ENCODE assay signal across 27 mouse cellular contexts in genomic region chr3:90440756-90441155, GRCm38 (mm10). TPM values are rescaled to one million over a fixed set of nuclear protein-coding genes. Genes with fewer than 3 reads are reported as not detected.
"Had no signal": no experiment of that assay in that cellular context is flagged by ENCODE, and none has a peak within 500 bp of the region (broad histone marks: within the 10 kb centered on the region; RNA-seq: fewer than 3 reads in every experiment).

No protein-coding gene starts in this region.

- ATAC-seq: forebrain, embryonic 13.5 days; forebrain, embryonic 14.5 days; forebrain, embryonic 15.5 days; forebrain, embryonic 16.5 days; forebrain, postnatal 0 days had no signal

- H3K9ac ChIP-seq: embryonic facial prominence, embryonic 12.5 days; embryonic facial prominence, embryonic 13.5 days; embryonic facial prominence, embryonic 15.5 days; forebrain, embryonic 12.5 days; forebrain, embryonic 13.5 days; forebrain, embryonic 15.5 days; forebrain, postnatal 0 days had no signal

- H3K36me3 ChIP-seq: embryonic facial prominence, embryonic 10.5 days; embryonic facial prominence, embryonic 12.5 days; embryonic facial prominence, embryonic 13.5 days; embryonic facial prominence, embryonic 15.5 days; forebrain, embryonic 10.5 days; forebrain, embryonic 12.5 days; forebrain, embryonic 15.5 days had no signal

- H3K4me1 ChIP-seq: forebrain, embryonic 13.5 days; forebrain, embryonic 15.5 days had no signal

- H3K4me3 ChIP-seq: embryonic facial prominence, embryonic 10.5 days; embryonic facial prominence, embryonic 12.5 days; embryonic facial prominence, embryonic 13.5 days; embryonic facial prominence, embryonic 15.5 days; erythroblast, embryonic 14.5 days; forebrain, embryonic 10.5 days; forebrain, embryonic 12.5 days; forebrain, embryonic 13.5 days; forebrain, embryonic 15.5 days; gastrocnemius, adult 2 months; heart, adult 2 months had no signal

- H3K27me3 ChIP-seq: embryonic facial prominence, embryonic 12.5 days; embryonic facial prominence, embryonic 13.5 days; embryonic facial prominence, embryonic 15.5 days; forebrain, embryonic 12.5 days; forebrain, embryonic 13.5 days; forebrain, embryonic 15.5 days had no signal

- H3K27ac ChIP-seq: embryonic facial prominence, embryonic 10.5 days; embryonic facial prominence, embryonic 12.5 days; embryonic facial prominence, embryonic 13.5 days; embryonic facial prominence, embryonic 15.5 days; forebrain, embryonic 10.5 days; forebrain, embryonic 12.5 days; forebrain, embryonic 13.5 days; forebrain, embryonic 15.5 days; gastrocnemius, adult 2 months; heart, adult 2 months had no signal

- DNase-seq: cerebellum, adult 9-11 months; cerebellum, postnatal 10 days; cerebellum, postnatal 14 days; cerebellum, postnatal 25 days; cerebellum, postnatal 36 days; embryo, embryonic 11 days; forebrain, postnatal 0 days; gastrocnemius, adult 2 months; gastrocnemius, postnatal 10 days; gastrocnemius, postnatal 14 days; gastrocnemius, postnatal 25 days; gastrocnemius, postnatal 36 days; heart, adult 11 months; heart, adult 18-20 months; heart, adult 2 months had no signal

- H3K4me2 ChIP-seq: embryonic facial prominence, embryonic 12.5 days; embryonic facial prominence, embryonic 13.5 days; embryonic facial prominence, embryonic 15.5 days; forebrain, embryonic 12.5 days; forebrain, embryonic 13.5 days; forebrain, embryonic 15.5 days had no signal

- H3K9me3 ChIP-seq: embryonic facial prominence, embryonic 10.5 days; embryonic facial prominence, embryonic 12.5 days; embryonic facial prominence, embryonic 13.5 days; embryonic facial prominence, embryonic 15.5 days; forebrain, embryonic 10.5 days; forebrain, embryonic 12.5 days; forebrain, embryonic 13.5 days; forebrain, embryonic 15.5 days had no signal

RNA-seq across cellular contexts. Expression of gene Npr1, which starts 24.9 kb away (rescaled TPM):
- total RNA-seq: common myeloid progenitor, adult 5-6 weeks had no signal
